Mouse (Mus musculus) gastrocnemius, postnatal 36 days (tissue): Measurements from ENCODE around the gene Ppm1n. TPM values are rescaled to one million over a fixed set of nuclear protein-coding genes. Genes with fewer than 3 reads are reported as not detected.
A peak's percentile ranks its signal among the peaks of the same experiment; 100 is the strongest.

Experiments used
- DNase-seq, 2 experiments: peaks; one replicate each; pipeline ENCODE4 v3.0.0; 2022
- intact Hi-C: fragments of 180-260 bp; cut with DNase I; formaldehyde crosslinking; loops from one replicate; pipeline ENCODE4 v1.15.1; 2025
- total RNA-seq, 2 experiments: library from RNA; stranded (reverse); gene quantifications; 2 replicates each; pipeline ENCODE4 v1.2.3; 2021

Gene Ppm1n
- total RNA-seq, 2 experiments from 2014 or later, result 0.35 TPM; not detected in 1

- intact Hi-C loops, result no loop called here
- DNase-seq, result peak; percentile 94
Measured at GRCm38 (mm10) chr7:19308454-19309277, 28.8 kb upstream of the Ppm1n start.

GRCm38 (mm10) chr7:19307739-19308453 is 28.0 kb upstream of the Ppm1n start:
- DNase-seq, result peak in 1 of 2 experiments; percentile 74
- intact Hi-C loops, result no loop called here

- no peak for DNase-seq
- intact Hi-C loops, result no loop called here
Measured at GRCm38 (mm10) chr7:19306819-19307738, 27.2 kb upstream of the Ppm1n start.

GRCm38 (mm10) chr7:19305796-19306765 is 26.2 kb upstream of the Ppm1n start:
- intact Hi-C loops, result no loop called here
- no peak for DNase-seq

GRCm38 (mm10) chr7:19305413-19305735 is 25.5 kb upstream of the Ppm1n start:
- intact Hi-C loops, result no loop called here
- DNase-seq, result no peak

- DNase-seq, result no peak
- intact Hi-C loops, result no loop called here
Measured at GRCm38 (mm10) chr7:19304501-19305412, 24.9 kb upstream of the Ppm1n start.

- intact Hi-C loops, result no loop called here
Measured at GRCm38 (mm10) chr7:19303770-19304169, 23.9 kb upstream of the Ppm1n start.

GRCm38 (mm10) chr7:19303046-19303305 is 23.1 kb upstream of the Ppm1n start:
- DNase-seq, result no peak
- intact Hi-C loops, result no loop called here

More at GRCm38 (mm10) chr7:19303770-19304169, 23.9 kb upstream of the Ppm1n start:
- peak; percentile 59 to 65 for DNase-seq

GRCm38 (mm10) chr7:19302264-19303045 is 22.6 kb upstream of the Ppm1n start:
- DNase-seq, result no peak
- intact Hi-C loops, result no loop called here

GRCm38 (mm10) chr7:19301461-19302263 is 21.8 kb upstream of the Ppm1n start:
- intact Hi-C loops, result no loop called here
- DNase-seq, result no peak

- intact Hi-C loops, result loop anchor here (1.0 kb wide), 1 partner anchor 43 kb away; no protein-coding TSS in a partner anchor
- DNase-seq, result peak; percentile 60 to 70
Measured at GRCm38 (mm10) chr7:19300501-19301421, 20.9 kb upstream of the Ppm1n start.

- peak in 1 of 2 experiments; percentile 45 for DNase-seq
- intact Hi-C loops, result loop anchor here (2.0 to 5.0 kb wide), 2 partner anchors 16 to 122 kb away; partner anchors contain the start of genes Eml2 and Rtn2
Measured at GRCm38 (mm10) chr7:19299194-19299593, 19.3 kb upstream of the Ppm1n start.

- intact Hi-C loops, result loop anchor here (2.0 to 5.0 kb wide), 2 partner anchors 15 to 120 kb away; partner anchors contain the start of genes Eml2 and Rtn2
- DNase-seq, result no peak
Measured at GRCm38 (mm10) chr7:19297794-19298193, 17.9 kb upstream of the Ppm1n start.

GRCm38 (mm10) chr7:19297034-19297433 is 17.2 kb upstream of the Ppm1n start:
- no peak for DNase-seq
- intact Hi-C loops, result loop anchor here (5.0 kb wide), 1 partner anchor 120 kb away; the partner anchor contains the start of gene Eml2

GRCm38 (mm10) chr7:19295503-19296185 is 15.8 kb upstream of the Ppm1n start:
- intact Hi-C loops, result loop anchor here (5.0 kb wide), 1 partner anchor 118 kb away; the partner anchor contains the start of gene Eml2

More at GRCm38 (mm10) chr7:19295503-19296185, 15.8 kb upstream of the Ppm1n start:
- DNase-seq, result peak; percentile 97
